Mouse (Mus musculus) embryonic facial prominence, embryonic 10.5 days (tissue): ENCODE data around the gene Irf7. TPM values are rescaled to one million over a fixed set of nuclear protein-coding genes. Genes with fewer than 3 reads are reported as not detected.

Experiments used
- DNase-seq: peaks from one replicate; pipeline ENCODE4 v3.0.0-alpha.2; 2017; ENCODE audit warnings: low spot score
- H3K27ac ChIP-seq: fragments of 300-500 bp; sonication (generic); replicated peaks from 2 replicates; pipeline ENCODE4 v1.5.1; 2016; ENCODE audit warnings: mild to moderate bottlenecking
- H3K27me3 ChIP-seq: fragments of 300-500 bp; sonication (generic); replicated peaks from 2 replicates; pipeline ENCODE4 v1.6.1; 2016; ENCODE audit warnings: low read depth, mild to moderate bottlenecking; ENCODE audit not compliant: poor library complexity, severe bottlenecking
- H3K36me3 ChIP-seq: fragments of 300-500 bp; sonication (generic); replicated peaks from 2 replicates; pipeline ENCODE4 v1.6.1; 2016; ENCODE audit warnings: mild to moderate bottlenecking, moderate library complexity
- H3K4me1 ChIP-seq: fragments of 300-500 bp; sonication (generic); 2 replicates; pipeline ENCODE4 v1.6.1; 2016
- H3K4me3 ChIP-seq: fragments of 300-500 bp; sonication (generic); 2 replicates; pipeline ENCODE4 v1.5.1; 2016; ENCODE audit warnings: mild to moderate bottlenecking, moderate library complexity
- H3K9me3 ChIP-seq: fragments of 300-500 bp; sonication (generic); 2 replicates; pipeline ENCODE4 v1.6.1; 2016; ENCODE audit warnings: mild to moderate bottlenecking
- WGBS: fragments of 180-500 bp; shearing (Covaris S2); methylation state at CpG from one replicate; pipeline ENCODE4 v1.1.7; 2016; 5-methylcytosine and 5-hydroxymethylcytosine counted together
- polyA plus RNA-seq: library from polyadenylated mRNA; unstranded; fragments of >200 nt; fragmentation: Nextera tagmentation; extraction: Ambion mirVana; gene quantifications from 2 replicates; pipeline ENCODE4 v1.2.1, GENCODE M21; 2016

The Irf7 gene
- polyA plus RNA-seq, 1 experiment from 2014 or later, result 0.34 TPM

- WGBS, result under 1% methylated on average over 76 of the region's 76 CpGs
- H3K9me3 ChIP-seq, result no peaks in the 10 kb centered on the region
- peaks cover 25% of the 10 kb centered on the region for H3K4me1 ChIP-seq
- H3K27ac ChIP-seq, result peak within 1 kb of the TSS; percentile 98
- H3K36me3 ChIP-seq, result peaks cover 33% of the 10 kb centered on the region
- no peaks in the 10 kb centered on the region for H3K27me3 ChIP-seq
- peak within 1 kb of the TSS; percentile 100 for H3K4me3 ChIP-seq
- peak; percentile 93 for DNase-seq
Measured at GRCm38 (mm10) chr7:141228279-141229067, 37.8 kb downstream of the Irf7 start, which contains the start of gene Phrf1. Gene Phrf1 (plus strand): TSS chr7:141228784.

GRCm38 (mm10) chr7:141227796-141228195, 38.5 kb downstream of the Irf7 start:
- peak overlapping the region; percentile 98 for H3K27ac ChIP-seq
- DNase-seq, result no peak
- peaks cover 27% of the 10 kb centered on the region for H3K4me1 ChIP-seq
- peaks cover 27% of the 10 kb centered on the region for H3K36me3 ChIP-seq
- H3K27me3 ChIP-seq, result no peaks in the 10 kb centered on the region
- peak overlapping the region; percentile 100 for H3K4me3 ChIP-seq
- 80% methylated on average over 4 of the region's 4 CpGs for WGBS
- H3K9me3 ChIP-seq, result no peaks in the 10 kb centered on the region

DNA sequence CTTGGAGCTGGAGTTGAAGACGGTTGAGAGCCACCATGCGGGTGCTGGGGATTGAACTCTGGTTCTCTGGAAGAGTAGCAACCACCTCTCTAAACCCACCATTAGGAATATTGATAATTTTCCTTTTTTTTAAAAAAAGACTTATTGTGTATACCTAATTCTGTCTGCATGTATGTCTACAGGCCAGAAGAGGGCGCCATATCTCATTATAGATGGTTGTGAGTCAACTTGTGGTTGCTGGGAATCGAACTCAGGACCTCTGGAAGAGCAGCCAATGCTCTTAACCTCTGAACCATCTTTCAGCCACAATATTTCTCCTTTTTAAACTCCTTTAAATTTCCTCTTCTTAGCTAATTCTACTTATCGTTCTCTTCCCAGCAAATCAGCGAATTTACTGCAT, 39.7 kb downstream of the Irf7 start:
- H3K4me1 ChIP-seq, result peaks cover 38% of the 10 kb centered on the region
- H3K4me3 ChIP-seq, result no peak overlapping the region
- no peak overlapping the region for H3K27ac ChIP-seq
- 85% methylated on average over 6 of the region's 6 CpGs for WGBS
- H3K27me3 ChIP-seq, result no peaks in the 10 kb centered on the region
- H3K9me3 ChIP-seq, result no peaks in the 10 kb centered on the region
- H3K36me3 ChIP-seq, result peaks cover 14% of the 10 kb centered on the region
- no peak for DNase-seq

- 93% methylated on average over 4 of the region's 4 CpGs for WGBS
- H3K36me3 ChIP-seq, result peaks cover 23% of the 10 kb centered on the region
- no peak for DNase-seq
- H3K4me1 ChIP-seq, result peaks cover 40% of the 10 kb centered on the region
- H3K4me3 ChIP-seq, result no peak overlapping the region
- H3K27me3 ChIP-seq, result no peaks in the 10 kb centered on the region
- no peaks in the 10 kb centered on the region for H3K9me3 ChIP-seq
- H3K27ac ChIP-seq, result peak overlapping the region; percentile 92
Measured at GRCm38 (mm10) chr7:141222696-141223215, 43.5 kb downstream of the Irf7 start.

- peaks cover 44% of the 10 kb centered on the region for H3K4me1 ChIP-seq
- no peaks in the 10 kb centered on the region for H3K9me3 ChIP-seq
- H3K27ac ChIP-seq, result peak overlapping the region; percentile 92
- 14% methylated on average over 8 of the region's 8 CpGs for WGBS
- no peaks in the 10 kb centered on the region for H3K27me3 ChIP-seq
- H3K4me3 ChIP-seq, result peak overlapping the region; percentile 58
- DNase-seq, result no peak
- peaks cover 29% of the 10 kb centered on the region for H3K36me3 ChIP-seq
Measured at GRCm38 (mm10) chr7:141222126-141222467, 44.2 kb downstream of the Irf7 start.

- 4% methylated on average over 44 of the region's 44 CpGs for WGBS
- peak overlapping the region; percentile 58 for H3K4me3 ChIP-seq
- peaks cover 50% of the 10 kb centered on the region for H3K4me1 ChIP-seq
- H3K27ac ChIP-seq, result peak overlapping the region; percentile 92
- peak; percentile 100 for DNase-seq
- peaks cover 32% of the 10 kb centered on the region for H3K36me3 ChIP-seq
- H3K9me3 ChIP-seq, result no peaks in the 10 kb centered on the region
- H3K27me3 ChIP-seq, result no peaks in the 10 kb centered on the region
Measured at GRCm38 (mm10) chr7:141221249-141222125, 44.8 kb downstream of the Irf7 start.

- DNase-seq, result no peak
- 68% methylated on average over 1 of the region's 1 CpGs for WGBS
- H3K27ac ChIP-seq, result 0 out of 2 replicates have a peak overlapping the region, but pooled peaks have one; percentile 92
- H3K36me3 ChIP-seq, result peaks cover 32% of the 10 kb centered on the region
- peak overlapping the region; percentile 58; the same call in 1 of the 2 replicates for H3K4me3 ChIP-seq
- peaks cover 57% of the 10 kb centered on the region for H3K4me1 ChIP-seq
- H3K9me3 ChIP-seq, result no peaks in the 10 kb centered on the region
- H3K27me3 ChIP-seq, result no peaks in the 10 kb centered on the region
Measured at GRCm38 (mm10) chr7:141220377-141220776, 45.9 kb downstream of the Irf7 start.

- Histone ChIP-seq H3K4me1 (peaks cover 64% of the 10 kb centered on the region), H3K27me3 (no peaks in the 10 kb centered on the region), H3K4me3 (no peak overlapping the region), H3K9me3 (no peaks in the 10 kb centered on the region), H3K36me3 (peaks cover 32% of the 10 kb centered on the region), H3K27ac (no peak overlapping the region)
- no peak for DNase-seq
- WGBS, result 81% methylated on average over 1 of the region's 1 CpGs
Measured at GRCm38 (mm10) chr7:141219558-141220099, 46.7 kb downstream of the Irf7 start.

DNA sequence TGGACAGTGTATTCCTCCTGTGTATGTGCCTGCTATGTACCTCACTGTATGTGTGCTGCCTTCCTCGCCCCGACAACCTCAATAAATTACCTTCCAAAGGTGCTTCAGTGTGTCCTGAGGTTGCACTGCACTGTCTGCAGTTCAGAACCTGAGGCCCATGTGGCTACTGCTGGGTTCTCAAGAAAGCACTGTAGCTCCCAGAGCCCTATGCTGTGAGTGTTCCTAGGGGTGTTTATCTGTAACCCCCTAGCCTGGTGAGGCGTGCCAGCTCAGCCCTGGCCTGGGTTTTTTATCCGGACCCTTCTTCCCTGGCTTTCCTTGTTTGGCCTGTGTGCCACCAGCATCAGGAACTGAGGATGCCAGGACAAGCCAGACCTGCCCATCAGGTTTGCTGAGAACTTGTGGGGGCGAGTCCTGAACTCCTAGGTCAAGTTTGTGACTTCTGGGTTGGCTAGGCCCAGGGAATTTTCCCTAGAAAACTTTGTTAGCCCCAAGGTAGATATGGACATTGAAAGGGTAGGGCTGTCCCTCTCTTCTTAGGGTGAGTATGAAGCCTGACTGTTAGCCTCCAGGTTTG, 47.6 kb downstream of the Irf7 start:
- Histone ChIP-seq H3K4me3 (no peak overlapping the region), H3K36me3 (peaks cover 32% of the 10 kb centered on the region), H3K27me3 (no peaks in the 10 kb centered on the region), H3K4me1 (peaks cover 73% of the 10 kb centered on the region), H3K9me3 (no peaks in the 10 kb centered on the region), H3K27ac (0 out of 2 replicates have a peak overlapping the region, but pooled peaks have one; percentile 20)
- no peak for DNase-seq
- WGBS, result 90% methylated on average over 5 of the region's 5 CpGs

DNA sequence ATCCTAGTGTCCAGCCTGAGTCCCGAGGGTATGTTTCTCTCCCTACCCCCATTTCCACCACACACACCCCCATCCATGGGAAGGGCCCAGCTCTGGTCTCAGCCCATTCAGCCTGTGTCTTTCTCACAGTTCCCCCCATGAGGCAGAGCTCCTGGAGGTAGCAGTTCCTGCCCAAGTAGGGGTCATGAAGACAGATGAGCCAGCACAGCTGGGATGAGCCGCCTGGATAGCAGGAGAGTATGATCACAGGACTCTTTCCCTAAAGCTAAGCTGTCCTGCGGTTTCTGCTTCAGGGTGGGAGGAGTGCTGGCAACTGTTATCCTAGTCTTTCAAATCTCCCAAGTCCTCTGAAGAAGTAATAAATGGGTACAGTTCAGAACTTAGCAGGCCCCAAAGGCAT, 48.1 kb downstream of the Irf7 start:
- H3K27me3 ChIP-seq, result no peaks in the 10 kb centered on the region
- DNase-seq, result no peak
- H3K4me1 ChIP-seq, result peaks cover 78% of the 10 kb centered on the region
- WGBS, result 92% methylated on average over 3 of the region's 3 CpGs
- 0 out of 2 replicates have a peak overlapping the region, but pooled peaks have one; percentile 77 for H3K4me3 ChIP-seq
- H3K36me3 ChIP-seq, result peaks cover 32% of the 10 kb centered on the region
- H3K27ac ChIP-seq, result no peak overlapping the region
- no peaks in the 10 kb centered on the region for H3K9me3 ChIP-seq

DNA sequence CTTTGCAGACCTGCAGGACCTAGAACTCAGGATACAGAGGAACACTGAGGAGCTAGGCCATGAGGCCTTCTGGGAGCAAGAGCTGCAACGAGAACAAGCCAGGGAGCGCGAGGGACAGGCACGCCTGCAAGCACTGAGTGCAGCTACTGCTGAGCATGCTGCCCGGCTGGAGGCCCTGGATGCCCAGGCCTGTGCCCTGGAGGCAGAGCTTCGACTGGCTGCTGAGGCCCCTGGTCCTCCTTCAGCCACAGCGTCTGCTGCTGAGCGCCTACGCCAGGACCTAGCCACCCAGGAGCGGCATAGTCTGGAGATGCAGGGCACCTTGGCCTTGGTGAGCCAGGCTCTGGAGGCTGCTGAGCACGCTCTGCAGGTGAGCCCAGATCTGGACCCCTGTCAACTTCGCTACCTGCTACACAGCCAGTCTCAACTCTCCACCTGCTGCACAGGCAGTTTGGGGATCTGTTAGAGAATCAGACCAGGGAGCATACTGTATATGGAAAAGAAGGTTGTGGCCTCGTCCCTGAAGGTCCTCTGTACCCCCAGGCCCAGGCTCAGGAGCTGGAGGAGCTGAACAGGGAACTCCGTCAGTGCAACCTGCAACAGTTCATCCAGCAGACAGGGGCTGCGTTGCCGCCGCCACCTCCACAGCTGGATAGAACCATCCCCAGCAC, 48.8 kb downstream of the Irf7 start:
- 91% methylated on average over 17 of the region's 17 CpGs for WGBS

More for the DNA sequence above, 48.8 kb downstream of the Irf7 start:
- Histone ChIP-seq H3K27ac (peak overlapping the region; percentile 95; the same call in 1 of the 2 replicates), H3K36me3 (peaks cover 32% of the 10 kb centered on the region), H3K4me3 (peak overlapping the region; percentile 77; the same call in 1 of the 2 replicates), H3K4me1 (peaks cover 80% of the 10 kb centered on the region), H3K27me3 (no peaks in the 10 kb centered on the region), H3K9me3 (no peaks in the 10 kb centered on the region)
- no peak for DNase-seq
